Mouse (Mus musculus): ENCODE data around the gene Emilin2. TPM values are rescaled to one million over a fixed set of nuclear protein-coding genes. Genes with fewer than 3 reads are reported as not detected.
A peak's percentile ranks its signal among the peaks of the same experiment; 100 is the strongest.

The Emilin2 gene
- total RNA-seq, 2 experiments from 2014 or later: 2.2 to 2.6 TPM

- no peak for DNase-seq (ENCODE audit: low spot score in 2 of 2)
- intact Hi-C loops (cut with DNase I): no loop called here
Observed at GRCm38 (mm10) chr17:71246022-71246421, 65.8 kb downstream of the Emilin2 start.

- no peak for DNase-seq (ENCODE audit: low spot score in 2 of 2)
- intact Hi-C loops (cut with DNase I): no loop called here
Observed at GRCm38 (mm10) chr17:71245133-71245532, 66.6 kb downstream of the Emilin2 start.

- intact Hi-C loops (cut with DNase I): no loop called here
- DNase-seq (ENCODE audit: low spot score in 2 of 2): no peak
Observed at GRCm38 (mm10) chr17:71242666-71243065, 69.1 kb downstream of the Emilin2 start.

GRCm38 (mm10) chr17:71240811-71241210 lies 71.0 kb downstream of the Emilin2 start:
- intact Hi-C loops (cut with DNase I): no loop called here
- DNase-seq (ENCODE audit: low spot score in 2 of 2): no peak

GRCm38 (mm10) chr17:71238494-71238893 lies 73.3 kb downstream of the Emilin2 start:
- intact Hi-C loops (cut with DNase I): no loop called here
- no peak for DNase-seq (ENCODE audit: low spot score in 2 of 2)

- DNase-seq (ENCODE audit: low spot score in 2 of 2): no peak
- intact Hi-C loops (cut with DNase I): no loop called here
Observed at GRCm38 (mm10) chr17:71235229-71235958, 76.4 kb downstream of the Emilin2 start.

GRCm38 (mm10) chr17:71234041-71234594 lies 77.7 kb downstream of the Emilin2 start:
- DNase-seq (ENCODE audit: low spot score in 2 of 2): no peak
- intact Hi-C loops (cut with DNase I): no loop called here

- intact Hi-C loops (cut with DNase I): no loop called here
- no peak for DNase-seq (ENCODE audit: low spot score in 2 of 2)
Observed at GRCm38 (mm10) chr17:71233210-71233609, 78.6 kb downstream of the Emilin2 start.

- DNase-seq (ENCODE audit: low spot score in 2 of 2): no peak
- intact Hi-C loops (cut with DNase I): no loop called here
Observed at GRCm38 (mm10) chr17:71231998-71232397, 79.8 kb downstream of the Emilin2 start.

GRCm38 (mm10) chr17:71230108-71230709 lies 81.6 kb downstream of the Emilin2 start:
- intact Hi-C loops (cut with DNase I): no loop called here
- no peak for DNase-seq (ENCODE audit: low spot score in 2 of 2)

GRCm38 (mm10) chr17:71228651-71229050 lies 83.1 kb downstream of the Emilin2 start:
- intact Hi-C loops (cut with DNase I): loop anchor here (5.0 kb wide), 1 partner anchor 41 kb away; no protein-coding TSS in a partner anchor
- DNase-seq (ENCODE audit: low spot score in 2 of 2): peak in 1 of 2 experiments; percentile 39

- DNase-seq (ENCODE audit: low spot score in 2 of 2): no peak
- intact Hi-C loops (cut with DNase I): loop anchor here (5.0 kb wide), 1 partner anchor 40 kb away; no protein-coding TSS in a partner anchor
Observed at GRCm38 (mm10) chr17:71227128-71227895, 84.5 kb downstream of the Emilin2 start.

GRCm38 (mm10) chr17:71225091-71225490 lies 86.7 kb downstream of the Emilin2 start:
- DNase-seq (ENCODE audit: low spot score in 2 of 2): no peak
- intact Hi-C loops (cut with DNase I): loop anchor here (5.0 kb wide), 1 partner anchor 38 kb away; no protein-coding TSS in a partner anchor

GRCm38 (mm10) chr17:71224521-71224920 lies 87.3 kb downstream of the Emilin2 start:
- DNase-seq (ENCODE audit: low spot score in 2 of 2): no peak
- intact Hi-C loops (cut with DNase I): no loop called here

GRCm38 (mm10) chr17:71223676-71224075 lies 88.1 kb downstream of the Emilin2 start:
- no peak for DNase-seq (ENCODE audit: low spot score in 2 of 2)
- intact Hi-C loops (cut with DNase I): no loop called here

- intact Hi-C loops (cut with DNase I): no loop called here
- DNase-seq (ENCODE audit: low spot score in 2 of 2): no peak
Observed at GRCm38 (mm10) chr17:71221383-71221782, 90.4 kb downstream of the Emilin2 start.

GRCm38 (mm10) chr17:71217111-71217685 lies 94.6 kb downstream of the Emilin2 start:
- intact Hi-C loops (cut with DNase I): no loop called here

GRCm38 (mm10) chr17:71216263-71216662 lies 95.5 kb downstream of the Emilin2 start:
- intact Hi-C loops (cut with DNase I): no loop called here
- no peak for DNase-seq (ENCODE audit: low spot score in 2 of 2)

More at GRCm38 (mm10) chr17:71217111-71217685, 94.6 kb downstream of the Emilin2 start:
- DNase-seq (ENCODE audit: low spot score in 2 of 2): no peak

- intact Hi-C loops (cut with DNase I): no loop called here
Observed at GRCm38 (mm10) chr17:71215241-71215839, 96.4 kb downstream of the Emilin2 start.

More at GRCm38 (mm10) chr17:71215241-71215839, 96.4 kb downstream of the Emilin2 start:
- DNase-seq (ENCODE audit: low spot score in 2 of 2): no peak
